Mouse (Mus musculus): ENCODE data around the gene Hoxa5. TPM values are rescaled to one million over a fixed set of nuclear protein-coding genes. Genes with fewer than 3 reads are reported as not detected.

Hoxa5 gene
- 48.2 and 48.7 TPM in 2 replicates for polyA plus RNA-seq (2015; fragmentation: Nextera tagmentation; extraction: Ambion mirVana)

- ATAC-seq (ENCODE audit: borderline replicate concordance, extremely low read depth, low FRiP score, low TSS enrichment), result peak; percentile 88
- no peaks in the 10 kb centered on the region for H3K36me3 ChIP-seq
- H3K9me3 ChIP-seq, result no peaks in the 10 kb centered on the region
- H3K4me1 ChIP-seq, result no peaks in the 10 kb centered on the region; the same call in 1 of the 2 replicates
- under 1% methylated on average over 65 of the region's 65 CpGs for WGBS
- H3K9ac ChIP-seq, result peak within 1 kb of the TSS; percentile 97
- H3K4me3 ChIP-seq, result peak within 1 kb of the TSS; percentile 74
- H3K27me3 ChIP-seq, result peaks cover 91% of the 10 kb centered on the region
- peak within 1 kb of the TSS; percentile 91 for H3K27ac ChIP-seq
- peak within 1 kb of the TSS; percentile 66 for H3K4me2 ChIP-seq
These were observed at the start of gene Hoxa5 for GRCm38 (mm10) chr6:52204050-52204752. Gene Hoxa5, minus strand, starts transcription at chr6:52204587.

DNA sequence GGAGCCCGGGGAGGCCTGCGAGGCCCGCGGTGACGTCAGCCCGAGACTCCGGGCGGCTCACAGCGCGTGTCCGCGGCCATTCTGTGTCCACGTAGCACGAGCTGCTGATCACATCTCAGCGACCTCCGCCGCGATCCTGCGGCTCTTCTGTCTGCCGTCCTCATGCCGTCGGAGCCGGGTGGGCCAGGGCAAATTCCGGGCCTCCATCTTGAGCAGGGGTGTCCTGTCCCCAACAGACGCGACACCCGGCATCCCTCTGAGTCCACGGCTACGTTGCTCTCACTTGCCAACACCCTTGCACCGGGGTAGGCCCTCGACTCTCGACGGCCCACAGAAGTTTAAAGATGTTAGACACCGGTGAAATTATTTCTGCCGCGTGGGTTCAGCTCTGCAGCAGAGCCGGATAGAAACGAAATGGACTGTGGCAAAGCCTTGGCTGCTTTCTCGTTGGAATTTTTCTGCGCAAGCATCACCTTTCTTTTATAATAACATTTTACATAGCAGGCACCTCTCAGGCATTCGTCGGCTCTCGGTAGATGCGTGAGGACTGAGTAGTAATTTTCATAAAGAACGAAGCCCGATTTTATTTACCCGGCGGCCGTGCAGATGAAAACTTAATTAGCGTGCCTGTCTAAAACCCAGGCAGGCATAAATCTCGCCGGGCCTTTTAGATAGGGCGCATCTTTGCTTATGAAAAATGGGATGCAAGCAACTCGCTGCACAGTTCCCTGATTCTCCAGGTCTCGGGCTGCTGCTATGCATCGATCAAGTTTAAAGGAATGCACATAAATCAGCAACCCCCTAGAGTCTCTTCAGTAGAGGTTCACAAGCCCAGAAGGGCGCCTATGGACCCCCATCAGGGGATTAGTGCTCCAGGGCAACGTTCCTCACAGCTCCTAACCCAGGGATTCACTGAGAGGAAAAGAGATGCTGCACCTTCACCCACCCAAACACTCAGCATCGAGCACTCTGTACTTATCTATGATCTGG lies 49.4 kb upstream of the Hoxa5 start:
- ATAC-seq (ENCODE audit: borderline replicate concordance, extremely low read depth, low FRiP score, low TSS enrichment), result peak; percentile 23; the same call in 1 of the 2 replicates
- no peak overlapping the region for H3K9ac ChIP-seq
- H3K4me3 ChIP-seq, result no peak overlapping the region
- peaks cover 94% of the 10 kb centered on the region for H3K27me3 ChIP-seq
- WGBS, result 1% methylated on average over 59 of the region's 59 CpGs
- no peaks in the 10 kb centered on the region for H3K9me3 ChIP-seq
- H3K4me2 ChIP-seq, result 0 out of 2 replicates have a peak overlapping the region, but pooled peaks have one; percentile 2
- H3K36me3 ChIP-seq, result no peaks in the 10 kb centered on the region
- H3K4me1 ChIP-seq, result peaks cover 9% of the 10 kb centered on the region
- no peak overlapping the region for H3K27ac ChIP-seq

DNA sequence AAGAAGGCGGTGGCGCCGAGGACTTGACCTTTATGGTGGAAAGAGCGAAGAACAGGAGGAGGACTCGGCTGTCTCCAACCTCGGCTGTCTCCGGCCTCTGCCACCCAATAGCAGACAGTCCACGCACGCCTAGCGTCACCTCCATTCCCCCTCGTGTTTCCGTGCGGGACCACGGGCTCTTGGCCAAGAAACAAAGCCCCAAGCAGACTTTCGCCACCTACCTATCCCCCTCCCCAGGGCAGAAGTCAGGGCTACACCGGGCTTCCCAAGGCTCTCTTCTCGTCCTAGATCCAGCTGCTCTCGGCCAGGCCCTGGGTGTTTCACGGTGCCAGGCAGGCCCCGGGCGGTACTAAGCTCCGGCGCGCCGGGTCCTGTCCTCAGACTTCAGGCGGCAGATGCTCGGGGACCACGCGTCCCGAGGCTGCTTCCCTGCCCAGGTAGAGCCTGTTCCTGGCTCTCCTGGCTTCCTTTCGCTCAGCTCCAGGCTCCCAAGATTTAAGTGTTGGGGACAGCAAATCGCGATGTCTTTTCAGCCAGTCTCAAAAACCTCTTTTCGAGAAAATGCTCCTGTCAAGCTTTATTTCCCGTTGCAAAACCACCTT lies 48.5 kb upstream of the Hoxa5 start:
- no peak for ATAC-seq (ENCODE audit: borderline replicate concordance, extremely low read depth, low FRiP score, low TSS enrichment)
- H3K4me2 ChIP-seq, result no peak overlapping the region
- no peaks in the 10 kb centered on the region for H3K36me3 ChIP-seq
- no peaks in the 10 kb centered on the region for H3K9me3 ChIP-seq
- peaks cover 94% of the 10 kb centered on the region for H3K27me3 ChIP-seq
- peaks cover 10% of the 10 kb centered on the region for H3K4me1 ChIP-seq
- WGBS, result 2% methylated on average over 35 of the region's 35 CpGs
- no peak overlapping the region for H3K9ac ChIP-seq
- H3K4me3 ChIP-seq, result no peak overlapping the region
- no peak overlapping the region for H3K27ac ChIP-seq

DNA sequence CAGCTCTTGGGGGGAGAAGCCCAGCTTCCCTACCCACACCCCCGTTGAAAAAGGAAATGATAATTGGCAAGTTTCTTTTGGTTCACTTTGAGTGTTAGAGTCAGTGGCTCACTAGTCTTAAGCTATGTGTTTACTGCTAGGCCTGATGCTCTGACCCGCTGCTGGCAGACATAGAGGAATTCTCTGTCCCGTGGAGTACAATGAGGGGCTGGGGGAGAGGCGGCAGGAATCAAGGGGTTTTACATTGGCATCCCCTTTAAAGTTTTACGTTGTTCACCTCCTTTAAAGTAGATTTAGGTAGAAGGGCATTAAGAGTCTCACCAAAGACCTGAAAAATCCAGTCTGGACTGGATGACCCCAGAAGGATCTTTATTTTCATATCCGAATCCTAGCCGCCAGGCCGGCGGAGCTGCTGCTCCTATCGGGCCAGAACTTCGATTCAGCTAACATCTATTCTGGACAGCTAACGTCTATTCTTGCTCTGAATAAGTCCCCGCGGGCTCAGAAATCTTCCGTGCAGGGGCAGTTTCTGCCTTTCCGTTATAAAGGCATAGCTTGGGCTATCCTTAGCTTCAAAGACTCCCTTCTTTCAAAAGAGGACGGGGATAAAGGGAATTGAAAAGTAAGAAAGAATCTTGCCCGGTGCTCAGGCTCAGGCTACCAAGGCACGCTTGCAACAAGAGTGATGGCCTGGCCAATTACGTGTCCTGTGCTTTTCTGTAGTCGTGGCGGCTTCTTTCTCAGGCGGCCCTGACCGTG lies 47.8 kb upstream of the Hoxa5 start:
- Histone ChIP-seq H3K9ac (no peak overlapping the region), H3K4me2 (no peak overlapping the region), H3K27ac (no peak overlapping the region), H3K9me3 (no peaks in the 10 kb centered on the region), H3K27me3 (peaks cover 95% of the 10 kb centered on the region), H3K4me1 (peaks cover 10% of the 10 kb centered on the region), H3K4me3 (no peak overlapping the region), H3K36me3 (no peaks in the 10 kb centered on the region)
- WGBS, result 3% methylated on average over 24 of the region's 24 CpGs
- ATAC-seq (ENCODE audit: borderline replicate concordance, extremely low read depth, low FRiP score, low TSS enrichment), result no peak

GRCm38 (mm10) chr6:52251177-52251879 lies 46.9 kb upstream of the Hoxa5 start:
- WGBS, result 7% methylated on average over 7 of the region's 7 CpGs

GRCm38 (mm10) chr6:52249826-52250225 lies 45.4 kb upstream of the Hoxa5 start:
- Histone ChIP-seq H3K9me3 (no peaks in the 10 kb centered on the region), H3K4me3 (no peak overlapping the region), H3K4me2 (no peak overlapping the region), H3K4me1 (peaks cover 18% of the 10 kb centered on the region), H3K27ac (no peak overlapping the region), H3K36me3 (no peaks in the 10 kb centered on the region), H3K9ac (no peak overlapping the region), H3K27me3 (peaks cover 99% of the 10 kb centered on the region)
- ATAC-seq (ENCODE audit: borderline replicate concordance, extremely low read depth, low FRiP score, low TSS enrichment), result no peak
- 4% methylated on average over 4 of the region's 4 CpGs for WGBS

More at GRCm38 (mm10) chr6:52251177-52251879, 46.9 kb upstream of the Hoxa5 start:
- H3K4me2 ChIP-seq, result no peak overlapping the region
- ATAC-seq (ENCODE audit: borderline replicate concordance, extremely low read depth, low FRiP score, low TSS enrichment), result no peak
- no peaks in the 10 kb centered on the region for H3K9me3 ChIP-seq
- H3K27me3 ChIP-seq, result peaks cover 97% of the 10 kb centered on the region
- H3K9ac ChIP-seq, result no peak overlapping the region
- peaks cover 10% of the 10 kb centered on the region for H3K4me1 ChIP-seq
- H3K4me3 ChIP-seq, result no peak overlapping the region
- no peak overlapping the region for H3K27ac ChIP-seq
- H3K36me3 ChIP-seq, result no peaks in the 10 kb centered on the region

GRCm38 (mm10) chr6:52249415-52249738 lies 45.0 kb upstream of the Hoxa5 start:
- no peak overlapping the region for H3K9ac ChIP-seq
- WGBS, result 1% methylated on average over 16 of the region's 16 CpGs

DNA sequence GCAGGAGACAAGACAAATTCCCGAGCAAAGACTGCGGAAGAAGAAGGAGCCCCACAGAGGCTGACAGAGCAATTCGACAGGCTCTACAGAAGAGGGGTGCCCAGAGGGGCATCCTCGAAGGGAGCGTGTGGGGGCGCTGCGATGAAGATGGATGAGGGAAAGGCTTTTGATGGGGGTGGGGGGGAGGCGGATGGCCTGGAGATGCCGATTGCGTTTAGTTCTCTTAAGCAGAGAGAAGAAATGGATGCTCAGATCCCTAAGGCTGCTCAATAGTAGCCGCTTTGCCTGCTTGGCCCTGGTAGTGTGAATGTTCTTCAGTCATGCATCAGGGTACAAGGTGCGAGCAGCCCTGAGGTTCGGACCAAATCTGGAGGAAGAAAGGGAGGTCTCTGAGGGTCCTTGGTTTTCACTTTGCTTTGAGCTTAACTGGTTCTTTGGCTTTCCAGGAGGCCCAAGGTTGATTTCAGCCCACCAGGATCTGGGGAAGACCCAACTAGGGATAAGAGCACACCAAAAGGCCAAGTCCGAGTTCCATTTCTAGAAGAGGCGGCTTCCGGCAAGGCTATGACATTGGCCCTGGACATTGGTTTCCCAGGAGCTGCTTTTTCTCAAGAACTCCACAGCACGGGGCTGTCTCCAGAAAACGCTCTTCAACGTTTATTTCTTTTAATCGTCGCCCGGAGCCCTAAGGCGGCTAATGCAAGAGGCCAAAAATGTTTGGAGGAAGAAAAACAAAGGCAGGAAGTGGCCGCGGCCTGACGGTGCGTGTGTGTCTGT lies 44.4 kb upstream of the Hoxa5 start:
- Histone ChIP-seq H3K4me1 (peaks cover 18% of the 10 kb centered on the region), H3K4me3 (0 out of 2 replicates have a peak overlapping the region, but pooled peaks have one; percentile 4), H3K9ac (no peak overlapping the region), H3K4me2 (no peak overlapping the region), H3K27me3 (peaks cover 99% of the 10 kb centered on the region), H3K36me3 (no peaks in the 10 kb centered on the region), H3K9me3 (no peaks in the 10 kb centered on the region), H3K27ac (no peak overlapping the region)
- ATAC-seq (ENCODE audit: borderline replicate concordance, extremely low read depth, low FRiP score, low TSS enrichment), result no peak
- WGBS, result 2% methylated on average over 27 of the region's 27 CpGs

More at GRCm38 (mm10) chr6:52249415-52249738, 45.0 kb upstream of the Hoxa5 start:
- Histone ChIP-seq H3K4me2 (no peak overlapping the region), H3K9me3 (no peaks in the 10 kb centered on the region), H3K36me3 (no peaks in the 10 kb centered on the region), H3K27ac (no peak overlapping the region), H3K4me1 (peaks cover 18% of the 10 kb centered on the region), H3K27me3 (peaks cover 99% of the 10 kb centered on the region), H3K4me3 (0 out of 2 replicates have a peak overlapping the region, but pooled peaks have one; percentile 4)
- no peak for ATAC-seq (ENCODE audit: borderline replicate concordance, extremely low read depth, low FRiP score, low TSS enrichment)

DNA sequence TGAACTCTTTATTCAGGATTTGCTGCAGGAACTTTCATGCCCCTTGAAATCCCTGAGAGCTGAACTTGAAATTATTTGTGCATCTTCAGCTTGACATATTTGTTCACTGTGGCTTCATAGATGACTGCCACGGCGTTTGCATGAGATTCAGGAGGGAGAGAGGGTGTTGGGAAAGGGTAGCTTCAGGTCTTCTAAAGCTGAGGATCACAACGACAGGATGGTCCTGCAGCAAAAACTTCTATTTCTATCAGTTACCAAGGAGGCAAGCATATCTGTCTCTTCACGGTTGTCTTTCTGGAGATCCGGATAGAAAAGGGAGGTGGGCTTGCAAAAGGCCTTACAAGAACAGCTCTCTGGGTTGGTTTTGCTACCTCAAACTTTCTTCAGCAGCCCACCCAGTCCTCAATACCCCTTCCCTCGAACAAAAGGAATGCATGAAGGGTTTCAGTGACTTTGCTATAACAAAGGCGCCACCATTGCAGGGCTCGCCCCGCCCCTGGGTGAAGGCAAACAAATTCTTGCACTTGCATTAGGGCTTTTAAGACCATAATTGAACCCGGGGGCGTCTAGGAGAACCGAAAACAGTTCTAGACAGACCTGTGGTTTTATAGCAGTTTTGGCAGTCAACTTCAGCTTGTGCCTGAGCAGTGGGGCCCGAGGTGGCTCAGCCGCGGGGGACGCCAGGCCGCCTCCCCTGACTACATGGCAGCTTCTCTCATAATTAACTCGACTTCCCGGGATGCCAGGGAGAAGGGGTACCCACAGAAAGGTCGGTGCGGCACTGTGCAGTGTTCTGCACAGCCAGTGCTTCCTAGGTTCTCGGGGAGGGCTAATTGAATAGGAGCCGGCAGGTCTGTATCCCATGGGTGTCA lies 43.6 kb upstream of the Hoxa5 start:
- 2% methylated on average over 23 of the region's 23 CpGs for WGBS
- no peak overlapping the region for H3K27ac ChIP-seq
- H3K27me3 ChIP-seq, result peaks cover 99% of the 10 kb centered on the region
- no peak overlapping the region for H3K9ac ChIP-seq
- H3K36me3 ChIP-seq, result no peaks in the 10 kb centered on the region
- H3K4me1 ChIP-seq, result peaks cover 12% of the 10 kb centered on the region; the same call in 1 of the 2 replicates
- H3K4me3 ChIP-seq, result no peak overlapping the region
- H3K4me2 ChIP-seq, result no peak overlapping the region
- no peaks in the 10 kb centered on the region for H3K9me3 ChIP-seq
- ATAC-seq (ENCODE audit: borderline replicate concordance, extremely low read depth, low FRiP score, low TSS enrichment), result no peak

Measured in lung, embryonic 15.5 days (tissue).